Mouse (Mus musculus) stomach, postnatal 0 days (tissue): ENCODE results near the gene Tars.

Source experiments
- CTCF ChIP-seq: IDR thresholded peaks from 2 replicates; pipeline ENCODE4 v1.5.1; 2016; ENCODE audit warnings: antibody characterized with exemption, low read depth, mild to moderate bottlenecking, moderate library complexity
- EP300 ChIP-seq: optimal IDR thresholded peaks from 2 replicates; pipeline ENCODE3; 2016; ENCODE audit warnings: antibody characterized with exemption

GRCm38 (mm10) chr15:11398676-11399350, 652 bp downstream of the Tars start:
- TF ChIP-seq CTCF (no peak), EP300 (no peak)
